Mouse (Mus musculus) thymus, adult 2 months (tissue): ENCODE results near the gene Sfn.

Source experiments
- CTCF ChIP-seq: fragments of 200-500 bp; IDR thresholded peaks from 2 replicates; pipeline ENCODE4 v1.5.1; 2012; ENCODE audit warnings: mild to moderate bottlenecking, control low read depth, low read length, moderate library complexity, borderline replicate concordance; ENCODE audit not compliant: control insufficient read depth, poor library complexity, insufficient read depth; ENCODE audit errors: extremely low read depth
- POLR2A ChIP-seq: fragments of 200-500 bp; IDR thresholded peaks from 2 replicates; pipeline ENCODE4 v1.6.1; 2012; ENCODE audit warnings: mild to moderate bottlenecking, low read length, control low read depth, moderate library complexity; ENCODE audit not compliant: control insufficient read depth, poor library complexity, insufficient read depth; ENCODE audit errors: extremely low read depth

GRCm38 (mm10) chr4:133601721-133602218, at the start of gene Sfn:
- peak; percentile 74 for TF ChIP-seq CTCF
- TF ChIP-seq POLR2A = no peak
